In the genomic region with DNA sequence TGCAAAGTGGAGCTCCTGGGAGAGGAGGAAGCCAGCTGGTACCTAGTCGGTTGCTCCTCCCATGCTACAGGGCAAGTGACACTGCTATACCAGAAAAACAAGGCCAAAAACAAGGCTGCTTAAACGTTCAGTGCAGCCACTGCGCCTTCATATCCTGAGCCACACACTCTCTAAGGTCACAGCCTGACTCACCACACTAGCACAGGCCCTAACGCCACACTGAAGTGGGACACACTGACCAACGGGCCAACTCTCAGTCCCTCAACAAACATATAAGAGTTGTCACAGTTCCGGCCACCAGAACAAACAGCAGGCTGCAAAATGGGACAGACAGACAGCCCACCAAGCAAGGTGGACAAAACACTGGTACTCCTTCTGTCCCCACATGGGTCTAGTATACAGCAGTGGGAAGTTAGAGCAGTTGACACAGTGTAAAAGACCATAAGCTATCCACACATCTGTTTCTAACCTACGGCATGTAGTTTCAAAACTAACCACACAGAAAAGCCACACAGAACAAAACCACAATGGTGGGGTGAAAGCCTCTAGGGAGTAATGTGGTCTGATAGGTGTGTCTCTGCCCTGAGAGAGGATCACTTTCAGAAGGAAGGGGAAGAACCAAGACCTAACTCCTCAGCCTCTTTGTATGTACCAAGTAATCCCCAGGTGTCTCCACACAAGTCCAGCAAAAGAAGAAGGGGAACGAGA, we compare ENCODE assay signal across 14 mouse cellular contexts. TPM values are rescaled to one million over a fixed set of nuclear protein-coding genes. Genes with fewer than 3 reads are reported as not detected.
DNase-seq lines count a peak whose midpoint lies in the region; ATAC-seq lines count a peak whose summit lies in the region.
"Had no signal": no experiment of that assay in that cellular context is flagged by ENCODE, and none has a peak within 500 bp of the region (broad histone marks: within the 10 kb centered on the region; RNA-seq: fewer than 3 reads in every experiment).

No protein-coding gene starts in this region.

- no peak for ATAC-seq in limb, embryonic 11.5 days (ENCODE audit: insufficient number of reproducible peaks, low FRiP score, low TSS enrichment, low read depth)
- ATAC-seq in hematopoietic stem cell, adult 5-6 weeks (replicated peaks in 1 of 2; ENCODE audit: insufficient read depth in 1 of 2, low FRiP score in 2 of 2, low TSS enrichment in 1 of 2, low read depth in 1 of 2, poor library complexity in 2 of 2, severe bottlenecking in 2 of 2) = peak; percentile 45 to 56; a peak in 3 of 4 replicates
- ATAC-seq: intestine, embryonic 15.5 days had no signal

- peaks cover 26% of the 10 kb centered on the region for H3K4me1 ChIP-seq in limb, embryonic 11.5 days (ENCODE audit: control insufficient read depth, insufficient read depth, low read length)
- peaks cover 44% of the 10 kb centered on the region for H3K4me1 ChIP-seq in limb, embryonic 10.5 days

- H3K9me3 ChIP-seq in limb, embryonic 11.5 days (ENCODE audit: control insufficient read depth, low read length) = no peaks in the 10 kb centered on the region; the same call in 1 of the 2 replicates
- no peaks in the 10 kb centered on the region for H3K9me3 ChIP-seq in limb, embryonic 10.5 days (replicated peaks)
- H3K9me3 ChIP-seq: embryonic facial prominence, embryonic 13.5 days; intestine, embryonic 15.5 days had no signal

- no peaks in the 10 kb centered on the region for H3K36me3 ChIP-seq in limb, embryonic 11.5 days (ENCODE audit: control insufficient read depth, insufficient read depth, low read length)
- H3K36me3 ChIP-seq in limb, embryonic 10.5 days = peaks cover 12% of the 10 kb centered on the region
- H3K36me3 ChIP-seq: embryonic facial prominence, embryonic 13.5 days; intestine, embryonic 15.5 days had no signal

- no peak overlapping the region for H3K4me3 ChIP-seq in limb, embryonic 11.5 days (ENCODE audit: low read depth, low read length)
- H3K4me3 ChIP-seq in limb, embryonic 10.5 days = no peak overlapping the region
- H3K4me3 ChIP-seq: embryonic facial prominence, embryonic 13.5 days; intestine, embryonic 15.5 days had no signal

- peak; percentile 32 for DNase-seq in adrenal gland, postnatal 14 days
- no peak for DNase-seq in adrenal gland, postnatal 4 days (ENCODE audit: low spot score in 2 of 2)
- no peak for DNase-seq in limb, embryonic 11.5 days (ENCODE audit: low spot score)
- DNase-seq in limb, embryonic 10.5 days (ENCODE audit: low spot score) = no peak
- peak; percentile 82 for DNase-seq in 3T3-L1 (ENCODE audit: low read depth, low spot score)
- no peak for DNase-seq in cerebellum, postnatal 25 days
- DNase-seq in cerebellum, adult 9-11 months = no peak
- DNase-seq: cerebellum, adult 9-10 months; kidney, postnatal 10 days; right cerebral cortex, adult 18-20 months had no signal

- H3K27ac ChIP-seq in limb, embryonic 11.5 days (replicated peaks; ENCODE audit: low read depth, low read length) = no peak overlapping the region
- no peak overlapping the region; the same call in 1 of the 2 replicates for H3K27ac ChIP-seq in limb, embryonic 10.5 days
- H3K27ac ChIP-seq: embryonic facial prominence, embryonic 13.5 days; intestine, embryonic 15.5 days; liver, embryonic 14.5 days had no signal

- peak overlapping the region; percentile 22; the same call in 1 of the 2 replicates for H3K9ac ChIP-seq in limb, embryonic 11.5 days (ENCODE audit: low read length)
- H3K9ac ChIP-seq: embryonic facial prominence, embryonic 13.5 days; intestine, embryonic 15.5 days; liver, embryonic 14.5 days had no signal

- 70% methylated on average over 8 of the region's 8 CpGs for WGBS in limb, embryonic 11.5 days
- WGBS in limb, embryonic 10.5 days = 84% methylated on average over 8 of the region's 8 CpGs

- no peak overlapping the region for H3K4me2 ChIP-seq in limb, embryonic 11.5 days (ENCODE audit: low read depth, severe bottlenecking)
- H3K4me2 ChIP-seq: embryonic facial prominence, embryonic 13.5 days; intestine, embryonic 15.5 days had no signal

- no peaks in the 10 kb centered on the region for H3K27me3 ChIP-seq in limb, embryonic 11.5 days (ENCODE audit: control insufficient read depth, insufficient read depth, low read length)
- H3K27me3 ChIP-seq in limb, embryonic 10.5 days (ENCODE audit: low read depth, poor library complexity, severe bottlenecking) = peaks cover 4% of the 10 kb centered on the region; the same call in 1 of the 2 replicates
- H3K27me3 ChIP-seq: embryonic facial prominence, embryonic 13.5 days; intestine, embryonic 15.5 days had no signal

RNA-seq across cellular contexts. Expression of a gene that starts 6.0 kb away (rescaled TPM):
- total RNA-seq in adrenal gland, postnatal 14 days (2021) = 18.5 and 23.4 TPM in 2 replicates
- total RNA-seq in adrenal gland, postnatal 4 days (2021) = 10 to 100 TPM; 23.0 to 27.5 TPM
- polyA plus RNA-seq in limb, embryonic 11.5 days (2014; fragmentation: Nextera tagmentation; extraction: Ambion mirVana) = 10.9 and 11.3 TPM in 2 replicates
- polyA plus RNA-seq in limb, embryonic 10.5 days (2016; fragmentation: Nextera tagmentation; extraction: Ambion mirVana) = 21.2 and 24.2 TPM in 2 replicates
- total RNA-seq in hematopoietic stem cell, adult 5-6 weeks (2017) = 3.1 and 4.8 TPM in 2 replicates

RNA-seq across cellular contexts. Expression of a gene that starts 56.3 kb away (rescaled TPM):
- 3.9 and 4.3 TPM in 2 replicates for total RNA-seq in adrenal gland, postnatal 14 days (2021)
- total RNA-seq in adrenal gland, postnatal 4 days (2021) = 10 to 100 TPM; 11.1 to 11.7 TPM
- polyA plus RNA-seq in limb, embryonic 11.5 days (2014; fragmentation: Nextera tagmentation; extraction: Ambion mirVana) = 2.2 and 2.6 TPM in 2 replicates
- polyA plus RNA-seq in limb, embryonic 10.5 days (2016; fragmentation: Nextera tagmentation; extraction: Ambion mirVana) = 2.0 and 3.4 TPM in 2 replicates
- total RNA-seq in hematopoietic stem cell, adult 5-6 weeks (2017) = not detected in 2 replicates

Comparison
In these comparisons a context has a peak if more than half of its experiments do, and no peak if none do; other contexts are left out.
1. DNase-seq: peak in adrenal gland, postnatal 14 days (single experiment) and 3T3-L1 (single experiment); none in adrenal gland, postnatal 4 days (0 of 2), limb, embryonic 11.5 days (single experiment), limb, embryonic 10.5 days (single experiment), cerebellum, postnatal 25 days (0 of 2) and cerebellum, adult 9-11 months (single experiment).